Mouse (Mus musculus): Measurements from ENCODE around the gene Efcab6. TPM values are rescaled to one million over a fixed set of nuclear protein-coding genes. Genes with fewer than 3 reads are reported as not detected.

Gene Efcab6
- polyA plus RNA-seq, 1 experiment from 2014 or later, result 0.26 TPM

DNA sequence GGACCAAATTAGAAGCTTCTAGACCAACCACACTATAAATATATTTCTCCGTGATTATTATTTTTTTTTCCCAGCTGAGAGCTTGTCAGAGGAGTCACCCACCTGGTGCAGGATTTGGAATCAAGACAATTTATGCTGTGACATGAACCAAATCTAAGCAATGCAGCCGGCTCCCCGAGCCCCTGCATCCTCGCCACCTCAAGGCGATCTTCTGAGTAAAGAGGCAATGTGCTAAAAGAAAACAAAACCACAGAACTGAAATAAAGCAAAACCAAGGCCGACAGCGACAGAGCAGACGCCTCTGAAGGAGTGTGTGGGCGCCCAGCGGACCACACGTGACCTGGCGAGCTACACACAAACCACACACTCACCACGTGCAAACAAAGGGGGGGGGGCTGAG lies 13.5 kb upstream of the Efcab6 start:
- WGBS, result 87% methylated on average over 13 of the region's 13 CpGs
- no peaks in the 10 kb centered on the region for H3K9me3 ChIP-seq (replicated peaks)
- no peak overlapping the region for H3K4me3 ChIP-seq
- no peaks in the 10 kb centered on the region for H3K36me3 ChIP-seq
- DNase-seq (ENCODE audit: low spot score), result no peak
- H3K27ac ChIP-seq (replicated peaks), result no peak overlapping the region
- H3K27me3 ChIP-seq (ENCODE audit: low read depth, poor library complexity, severe bottlenecking), result peaks cover 30% of the 10 kb centered on the region
- H3K4me1 ChIP-seq, result peaks cover 19% of the 10 kb centered on the region

DNA sequence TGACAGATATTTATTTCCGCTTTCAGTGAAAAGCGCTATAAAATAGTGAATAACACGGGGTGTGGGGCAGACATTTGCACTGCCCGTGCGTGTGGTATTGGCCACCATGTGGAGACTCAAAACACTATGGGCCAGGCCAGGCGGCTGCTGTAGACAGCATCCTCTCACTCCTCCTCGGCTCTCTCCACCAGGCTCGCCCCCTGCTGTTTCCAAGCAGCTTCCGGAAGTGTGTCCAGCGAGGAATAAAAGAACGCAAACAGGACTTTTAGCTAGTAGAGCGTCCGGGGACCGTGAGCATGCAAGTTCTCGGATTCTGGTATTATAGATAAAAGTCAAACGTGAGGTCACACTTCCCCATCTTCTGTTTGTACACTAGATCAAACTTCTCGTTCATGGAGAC lies 12.0 kb upstream of the Efcab6 start:
- DNase-seq (ENCODE audit: low spot score), result no peak
- 62% methylated on average over 17 of the region's 17 CpGs for WGBS
- no peaks in the 10 kb centered on the region for H3K9me3 ChIP-seq (replicated peaks)

DNA sequence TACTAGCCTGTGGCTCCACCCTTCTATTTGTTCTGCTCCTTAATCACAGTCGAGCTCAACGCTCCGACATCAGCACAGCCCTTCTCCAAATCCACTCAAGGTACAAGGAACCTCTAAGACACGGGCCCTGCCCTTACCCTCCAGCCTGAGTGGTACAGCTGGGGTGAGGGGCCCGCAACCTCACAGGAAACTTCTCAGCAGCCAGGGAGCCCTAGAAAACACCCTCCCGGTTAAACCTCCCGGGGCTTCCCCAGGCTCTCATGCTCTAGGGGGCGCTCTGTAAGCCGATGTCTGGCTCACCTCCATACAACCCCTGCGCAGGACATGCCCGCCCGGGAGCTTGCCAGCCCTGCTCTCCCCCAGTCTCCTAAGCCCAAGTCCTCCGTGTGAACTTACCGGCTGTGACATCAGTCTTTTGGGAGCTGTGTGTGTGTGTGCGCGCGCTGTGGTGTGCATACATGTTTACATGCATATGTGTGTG lies 9.6 kb upstream of the Efcab6 start:
- no peaks in the 10 kb centered on the region for H3K9me3 ChIP-seq (replicated peaks)
- H3K4me3 ChIP-seq, result peak overlapping the region; percentile 43
- peaks cover 69% of the 10 kb centered on the region for H3K27me3 ChIP-seq (ENCODE audit: low read depth, poor library complexity, severe bottlenecking)
- peak; percentile 54 for DNase-seq (ENCODE audit: low spot score)
- WGBS, result 14% methylated on average over 17 of the region's 17 CpGs
- no peaks in the 10 kb centered on the region for H3K36me3 ChIP-seq
- H3K27ac ChIP-seq (replicated peaks), result peak overlapping the region; percentile 67
- peaks cover 38% of the 10 kb centered on the region for H3K4me1 ChIP-seq

More for the DNA sequence above, 12.0 kb upstream of the Efcab6 start:
- no peak overlapping the region for H3K4me3 ChIP-seq
- peaks cover 45% of the 10 kb centered on the region for H3K27me3 ChIP-seq (ENCODE audit: low read depth, poor library complexity, severe bottlenecking)
- no peaks in the 10 kb centered on the region for H3K36me3 ChIP-seq
- H3K4me1 ChIP-seq, result peaks cover 33% of the 10 kb centered on the region
- H3K27ac ChIP-seq (replicated peaks), result no peak overlapping the region

DNA sequence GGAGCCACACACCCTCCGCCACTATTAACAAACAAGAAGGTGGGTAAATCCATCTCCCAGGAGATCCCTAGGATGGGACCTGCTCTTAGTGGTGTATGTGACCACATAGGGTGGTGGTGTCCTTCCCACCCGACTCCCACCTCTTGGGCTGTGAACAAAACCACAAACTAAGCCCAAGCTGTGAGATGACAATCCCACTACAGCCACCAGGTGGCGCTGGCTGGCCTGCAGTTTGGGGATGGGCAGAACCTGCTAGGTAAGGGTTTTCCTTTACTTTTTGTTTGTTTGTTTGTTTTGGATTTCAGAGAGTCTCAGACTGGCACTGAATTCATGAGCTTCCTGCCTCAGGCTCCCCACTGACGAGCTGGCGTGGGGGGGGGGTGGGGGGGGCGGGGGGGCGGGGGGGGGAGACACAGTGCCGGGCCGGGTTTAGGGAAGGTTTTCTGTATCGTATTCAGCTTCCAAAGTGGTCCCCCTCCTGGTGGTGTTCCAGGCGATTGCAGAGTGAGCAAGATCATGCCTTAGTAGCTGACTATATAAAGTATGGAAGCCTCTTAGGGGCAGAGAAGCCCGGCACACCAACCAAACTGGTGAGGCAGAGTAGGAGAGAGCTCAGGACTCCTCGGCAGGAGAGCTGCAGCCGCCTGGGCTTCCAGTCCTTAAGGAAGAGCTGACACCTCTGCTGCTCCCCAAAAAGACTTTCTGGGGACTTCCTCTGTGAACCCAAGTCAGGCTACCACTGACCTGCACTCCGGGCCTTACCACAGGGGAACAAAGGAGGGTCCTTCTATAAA lies 8.9 kb upstream of the Efcab6 start:
- peak overlapping the region; percentile 67 for H3K27ac ChIP-seq (replicated peaks)

DNA sequence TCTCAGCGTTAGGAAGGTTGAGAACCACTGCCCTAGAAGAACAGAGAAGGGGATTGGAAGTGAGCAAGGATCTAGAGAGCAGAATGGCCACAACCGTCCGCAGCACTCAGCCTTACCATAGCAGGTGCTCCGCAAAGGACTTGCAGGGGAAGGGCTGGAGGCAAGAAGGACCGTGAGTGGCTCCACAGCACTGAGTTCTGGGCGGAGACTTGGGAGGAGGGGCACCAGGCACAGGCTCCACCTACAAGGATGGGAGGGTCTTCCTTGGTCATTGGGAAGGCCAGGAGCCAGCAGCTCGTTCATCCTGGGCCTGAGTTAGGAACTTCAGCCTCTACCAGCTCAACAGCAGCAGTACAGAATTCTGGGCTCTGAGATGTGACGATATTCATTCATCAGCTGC lies 7.9 kb upstream of the Efcab6 start:
- Histone ChIP-seq H3K36me3 (no peaks in the 10 kb centered on the region), H3K4me3 (no peak overlapping the region), H3K9me3 (replicated peaks) (no peaks in the 10 kb centered on the region), H3K27ac (replicated peaks) (no peak overlapping the region), H3K27me3 (ENCODE audit: low read depth, poor library complexity, severe bottlenecking) (peaks cover 86% of the 10 kb centered on the region), H3K4me1 (peaks cover 49% of the 10 kb centered on the region)
- no peak for DNase-seq (ENCODE audit: low spot score)
- 19% methylated on average over 8 of the region's 8 CpGs for WGBS

More for the DNA sequence above, 8.9 kb upstream of the Efcab6 start:
- no peaks in the 10 kb centered on the region for H3K36me3 ChIP-seq
- H3K4me1 ChIP-seq, result peaks cover 43% of the 10 kb centered on the region
- H3K9me3 ChIP-seq (replicated peaks), result no peaks in the 10 kb centered on the region
- H3K27me3 ChIP-seq (ENCODE audit: low read depth, poor library complexity, severe bottlenecking), result peaks cover 76% of the 10 kb centered on the region
- DNase-seq (ENCODE audit: low spot score), result peak; percentile 81
- WGBS, result 10% methylated on average over 15 of the region's 15 CpGs
- H3K4me3 ChIP-seq, result peak overlapping the region; percentile 43

DNA sequence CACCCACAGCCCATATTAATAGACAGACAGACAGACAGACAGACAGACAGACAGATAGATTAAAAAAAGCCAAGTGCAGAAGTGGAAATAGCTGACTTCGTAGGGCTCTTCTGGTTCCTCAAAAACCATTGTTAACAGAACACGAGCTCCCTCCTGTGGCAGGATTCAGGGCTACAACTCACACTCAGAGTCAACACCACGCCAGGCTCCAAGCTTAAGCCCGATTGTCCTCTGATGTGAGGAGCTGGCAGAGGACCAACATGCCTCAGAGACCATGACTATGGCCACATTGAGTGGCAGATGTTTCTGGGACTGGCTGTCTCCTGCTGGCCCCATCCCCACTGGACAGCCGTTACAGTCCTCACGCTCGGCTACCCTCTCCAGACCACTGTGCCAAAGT lies 7.0 kb upstream of the Efcab6 start:
- Histone ChIP-seq H3K4me3 (no peak overlapping the region), H3K9me3 (replicated peaks) (no peaks in the 10 kb centered on the region), H3K27ac (replicated peaks) (no peak overlapping the region), H3K4me1 (peaks cover 49% of the 10 kb centered on the region), H3K27me3 (ENCODE audit: low read depth, poor library complexity, severe bottlenecking) (peaks cover 95% of the 10 kb centered on the region), H3K36me3 (no peaks in the 10 kb centered on the region)
- WGBS, result 31% methylated on average over 7 of the region's 7 CpGs
- peak; percentile 74 for DNase-seq (ENCODE audit: low spot score)

DNA sequence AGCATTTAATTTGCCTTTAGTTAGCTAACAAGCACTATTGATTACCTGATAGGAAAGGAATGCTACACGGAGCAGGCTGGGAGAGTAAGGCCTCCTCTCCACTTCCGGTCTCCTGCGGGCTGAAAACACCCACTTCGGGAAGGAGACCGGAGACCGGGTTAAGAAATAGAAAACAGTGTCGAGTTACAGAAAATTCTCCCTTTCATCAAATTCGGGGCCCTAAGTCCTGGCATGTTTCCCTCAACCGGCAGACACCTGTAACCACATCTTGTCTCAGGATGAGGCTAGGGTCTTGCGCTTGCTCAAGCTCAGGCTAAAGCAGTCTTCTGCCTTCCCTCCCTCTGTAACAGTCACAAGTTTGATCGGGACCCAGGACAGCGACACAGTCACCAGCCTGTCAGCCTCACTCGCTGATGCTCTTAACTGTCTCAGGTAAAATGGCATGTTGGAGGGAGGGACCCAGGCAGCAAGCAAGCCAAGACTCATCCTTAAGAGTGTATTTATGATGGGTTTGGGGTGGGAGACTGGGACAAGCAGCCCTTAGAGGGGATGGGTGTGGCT lies 5.0 kb upstream of the Efcab6 start:
- peaks cover 51% of the 10 kb centered on the region for H3K4me1 ChIP-seq
- peaks cover 6% of the 10 kb centered on the region for H3K9me3 ChIP-seq (replicated peaks)
- no peak for DNase-seq (ENCODE audit: low spot score)
- no peaks in the 10 kb centered on the region for H3K36me3 ChIP-seq
- 5% methylated on average over 13 of the region's 13 CpGs for WGBS
- H3K27ac ChIP-seq (replicated peaks), result no peak overlapping the region
- peak overlapping the region; percentile 23 for H3K4me3 ChIP-seq
- peaks cover 95% of the 10 kb centered on the region for H3K27me3 ChIP-seq (ENCODE audit: low read depth, poor library complexity, severe bottlenecking)

DNA sequence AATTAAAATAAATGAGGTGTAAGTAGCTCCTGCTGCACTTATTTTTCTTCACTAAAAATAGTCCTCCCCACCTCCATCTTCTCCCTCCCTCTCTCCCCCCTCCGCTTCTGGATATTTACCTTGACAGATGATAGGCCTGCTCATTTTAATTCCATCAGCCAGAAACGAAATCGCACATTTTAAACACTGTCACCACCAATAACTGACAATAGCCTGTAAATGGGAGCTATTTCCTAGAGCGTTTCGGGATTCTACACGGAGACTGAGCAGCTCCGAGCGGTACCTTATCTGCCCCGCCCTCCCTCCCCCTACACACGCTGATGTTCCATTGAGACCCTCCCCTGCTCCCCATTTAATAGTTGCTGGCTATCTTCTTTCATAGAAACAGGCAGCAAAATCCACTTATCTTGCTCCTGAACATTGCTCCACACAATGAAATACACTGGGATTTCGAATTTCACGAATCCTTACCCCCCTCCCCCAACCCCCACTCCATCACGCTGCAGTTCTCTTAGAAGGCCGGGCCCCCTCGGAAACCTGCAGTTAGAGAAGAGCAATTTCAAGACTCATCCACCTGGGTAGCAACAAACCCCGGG lies 4.4 kb upstream of the Efcab6 start:
- Histone ChIP-seq H3K27ac (replicated peaks) (no peak overlapping the region), H3K36me3 (no peaks in the 10 kb centered on the region), H3K4me1 (peaks cover 50% of the 10 kb centered on the region), H3K27me3 (ENCODE audit: low read depth, poor library complexity, severe bottlenecking) (peaks cover 95% of the 10 kb centered on the region), H3K4me3 (peak overlapping the region; percentile 23), H3K9me3 (replicated peaks) (peaks cover 6% of the 10 kb centered on the region)
- 12% methylated on average over 16 of the region's 16 CpGs for WGBS
- DNase-seq (ENCODE audit: low spot score), result no peak

DNA sequence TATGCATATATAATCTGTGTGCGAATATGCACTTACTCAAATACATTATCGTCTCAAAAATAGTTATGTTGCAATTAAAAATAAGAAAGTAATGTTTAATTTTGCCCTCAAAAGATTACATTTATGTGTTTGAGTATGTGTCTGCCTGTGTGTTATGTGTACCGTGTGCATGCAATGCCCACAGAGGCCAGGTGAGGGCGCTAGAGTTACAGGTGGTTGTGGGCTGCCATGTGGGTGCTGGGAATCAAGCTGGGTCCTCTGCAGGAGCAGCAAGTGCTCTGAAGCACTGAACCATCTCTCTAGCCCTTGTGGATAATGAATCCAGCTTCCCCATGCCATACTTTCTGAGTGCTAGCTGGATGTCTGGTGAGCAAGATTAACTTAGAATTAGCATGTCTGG lies 522 bp upstream of the Efcab6 start:
- Histone ChIP-seq H3K27me3 (ENCODE audit: low read depth, poor library complexity, severe bottlenecking) (peaks cover 70% of the 10 kb centered on the region), H3K9me3 (replicated peaks) (peaks cover 6% of the 10 kb centered on the region), H3K4me3 (no peak overlapping the region)

DNA sequence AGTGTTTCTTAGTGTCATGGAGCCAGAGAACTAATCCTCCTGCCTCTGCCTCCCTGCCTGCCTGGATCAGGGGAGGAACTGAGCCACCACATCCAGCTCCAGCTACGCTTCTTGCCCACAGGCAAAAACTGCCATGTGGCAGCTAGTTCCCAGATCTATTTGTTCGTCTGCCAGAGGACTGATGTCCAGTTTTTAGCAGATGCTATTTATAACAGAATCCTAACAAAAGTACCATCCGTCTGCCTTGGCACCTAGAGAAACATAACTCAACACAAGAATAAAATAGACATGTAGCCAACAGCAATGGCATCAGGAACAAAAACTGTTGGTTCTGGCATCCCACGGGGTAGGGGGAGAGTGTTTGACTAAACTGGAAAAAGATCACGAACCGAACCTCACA lies 6.3 kb downstream of the Efcab6 start:
- no peak for DNase-seq (ENCODE audit: low spot score)
- Histone ChIP-seq H3K36me3 (no peaks in the 10 kb centered on the region), H3K27me3 (ENCODE audit: low read depth, poor library complexity, severe bottlenecking) (peaks cover 17% of the 10 kb centered on the region), H3K9me3 (replicated peaks) (no peaks in the 10 kb centered on the region; the same call in 1 of the 2 replicates), H3K4me1 (peaks cover 3% of the 10 kb centered on the region; the same call in 1 of the 2 replicates), H3K4me3 (no peak overlapping the region), H3K27ac (replicated peaks) (no peak overlapping the region)
- WGBS, result 83% methylated on average over 6 of the region's 6 CpGs

More for the DNA sequence above, 522 bp upstream of the Efcab6 start:
- H3K27ac ChIP-seq (replicated peaks), result no peak overlapping the region
- no peaks in the 10 kb centered on the region for H3K36me3 ChIP-seq
- H3K4me1 ChIP-seq, result peaks cover 29% of the 10 kb centered on the region
- 67% methylated on average over 4 of the region's 4 CpGs for WGBS
- DNase-seq (ENCODE audit: low spot score), result no peak

DNA sequence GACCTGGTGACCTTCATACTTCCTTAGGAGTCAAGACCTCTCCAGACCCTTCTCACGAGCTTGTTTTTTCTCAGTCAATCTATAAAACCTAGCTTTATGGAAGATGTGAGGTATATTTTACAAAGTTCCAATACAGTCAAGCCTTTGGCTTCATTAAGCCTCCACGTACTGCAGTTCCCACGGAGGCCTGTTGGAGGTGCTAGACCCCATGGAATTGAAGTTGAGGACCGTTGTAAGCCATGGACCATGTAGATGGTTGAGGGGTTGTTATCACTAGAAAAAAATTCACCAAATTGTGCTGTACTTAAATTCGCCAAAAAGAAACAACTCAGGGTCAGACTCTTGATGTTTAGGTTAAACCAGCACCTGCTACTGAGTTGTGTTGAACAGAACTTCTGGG lies 9.1 kb downstream of the Efcab6 start:
- Histone ChIP-seq H3K27ac (replicated peaks) (no peak overlapping the region), H3K27me3 (ENCODE audit: low read depth, poor library complexity, severe bottlenecking) (peaks cover 14% of the 10 kb centered on the region), H3K4me1 (peaks cover 3% of the 10 kb centered on the region; the same call in 1 of the 2 replicates), H3K4me3 (no peak overlapping the region), H3K36me3 (no peaks in the 10 kb centered on the region), H3K9me3 (replicated peaks) (no peaks in the 10 kb centered on the region)
- WGBS, result 75% methylated on average over 5 of the region's 5 CpGs
- DNase-seq (ENCODE audit: low spot score), result no peak

DNA sequence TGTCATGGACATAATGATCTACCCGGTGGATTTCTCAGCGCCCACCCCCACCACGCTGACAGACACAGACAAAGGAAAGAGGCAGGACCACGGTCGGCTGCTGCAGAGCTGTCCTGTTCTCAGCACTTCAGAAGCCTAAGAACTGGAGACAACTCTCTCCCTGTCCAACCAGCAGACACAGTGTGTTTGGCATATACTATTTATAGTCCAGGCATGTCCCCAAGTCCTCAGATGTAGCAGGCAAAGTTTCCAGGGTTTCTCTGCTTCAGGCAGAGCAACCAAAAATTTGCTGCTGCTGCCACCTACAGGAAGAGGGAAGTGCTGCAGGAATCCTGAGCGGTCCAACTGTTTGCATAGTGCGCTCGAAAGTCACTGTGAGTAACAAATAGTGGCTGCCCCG lies 11.3 kb downstream of the Efcab6 start:
- no peak overlapping the region for H3K4me3 ChIP-seq
- DNase-seq (ENCODE audit: low spot score), result peak; percentile 77
- no peaks in the 10 kb centered on the region for H3K9me3 ChIP-seq (replicated peaks)
- 45% methylated on average over 9 of the region's 9 CpGs for WGBS
- no peak overlapping the region for H3K27ac ChIP-seq (replicated peaks)
- peaks cover 8% of the 10 kb centered on the region; the same call in 1 of the 2 replicates for H3K4me1 ChIP-seq
- H3K36me3 ChIP-seq, result no peaks in the 10 kb centered on the region
- H3K27me3 ChIP-seq (ENCODE audit: low read depth, poor library complexity, severe bottlenecking), result peaks cover 14% of the 10 kb centered on the region

DNA sequence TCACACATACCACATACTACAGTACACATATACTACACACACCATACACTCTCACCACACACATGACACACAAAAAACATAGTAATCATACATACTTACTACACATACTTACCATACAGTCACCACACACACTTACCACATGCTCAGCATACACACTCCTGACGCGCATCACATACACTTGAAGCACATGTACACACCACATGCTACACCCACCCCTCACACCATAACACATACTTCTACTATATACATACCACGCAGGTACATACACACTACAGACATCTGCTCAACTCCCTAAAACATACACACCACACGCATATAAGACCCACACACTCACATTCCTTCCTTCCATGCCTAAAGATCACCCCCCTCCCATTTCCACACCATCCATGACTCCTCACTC lies 11.9 kb downstream of the Efcab6 start:
- Histone ChIP-seq H3K27me3 (ENCODE audit: low read depth, poor library complexity, severe bottlenecking) (peaks cover 14% of the 10 kb centered on the region), H3K4me3 (no peak overlapping the region), H3K9me3 (replicated peaks) (no peaks in the 10 kb centered on the region), H3K4me1 (peaks cover 8% of the 10 kb centered on the region; the same call in 1 of the 2 replicates), H3K36me3 (no peaks in the 10 kb centered on the region), H3K27ac (replicated peaks) (no peak overlapping the region)
- DNase-seq (ENCODE audit: low spot score), result no peak
- 91% methylated on average over 4 of the region's 4 CpGs for WGBS

Measured in midbrain, embryonic 10.5 days (tissue).